Mouse (Mus musculus) heart, postnatal 0 days (tissue): ENCODE measurements around the gene Egln1.

ENCODE experiments used
- CTCF ChIP-seq: IDR thresholded peaks from 2 replicates; pipeline ENCODE4 v1.5.1; 2016; ENCODE audit warnings: antibody characterized with exemption, control low read depth, low read depth
- EP300 ChIP-seq: IDR thresholded peaks from 2 replicates; pipeline ENCODE4 v1.6.1; 2016; ENCODE audit warnings: antibody characterized with exemption, low read depth

DNA sequence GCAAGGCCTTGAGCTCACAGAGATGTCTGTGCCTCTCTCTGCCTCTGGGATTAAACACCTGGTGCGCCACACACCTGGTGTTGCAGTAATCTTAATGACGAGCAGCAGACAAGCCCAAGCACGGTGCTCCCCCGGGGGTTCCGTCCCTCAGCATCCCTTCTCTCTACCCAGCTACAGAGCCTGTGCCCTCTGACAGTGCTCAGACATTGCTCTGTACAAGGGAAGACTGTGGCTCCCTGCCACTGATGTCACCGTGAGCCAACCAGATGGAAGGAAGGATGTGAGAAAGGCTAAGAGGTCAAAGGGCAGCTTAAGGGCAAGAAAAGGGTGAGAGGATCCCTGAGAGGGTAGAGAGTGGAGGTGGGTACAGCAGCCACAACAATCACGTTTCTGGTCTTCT lies 4.7 kb downstream of the Egln1 start:
- no peak for TF ChIP-seq CTCF
- TF ChIP-seq EP300 = no peak
